Mouse (Mus musculus): Measurements from ENCODE around the gene Gm10406.
A peak's percentile ranks its signal among the peaks of the same experiment; 100 is the strongest.
"Not testable (repeated sequence)": the region's sequence is repeated elsewhere in the genome, so short reads cannot be mapped to it uniquely, and the experiment has no call there.

Gm10406 gene

GRCm38 (mm10) chr14:7026781-7027749, at the start of gene Gm10406:
Gene Gm10406 (minus strand): TSS chr14:7027449.
- DNase-seq, result peak; percentile 65

GRCm38 (mm10) chr14:7044870-7045269, 17.6 kb upstream of the Gm10406 start, which contains the start of gene Gm3685:
Gene Gm3685 (minus strand): TSS chr14:7044970.
- not testable (repeated sequence) for DNase-seq

GRCm38 (mm10) chr14:7026274-7026673, 975 bp downstream of the Gm10406 start:
- DNase-seq, result peak; percentile 10

GRCm38 (mm10) chr14:6973718-6974117, 53.5 kb downstream of the Gm10406 start, which contains the start of gene Gm6356:
Gene Gm6356 (minus strand): TSS chr14:6973818.
- DNase-seq, result not testable (repeated sequence)

Measured in kidney, postnatal 10 days (tissue).